Mouse (Mus musculus): ENCODE data around the gene Sp3. TPM values are rescaled to one million over a fixed set of nuclear protein-coding genes. Genes with fewer than 3 reads are reported as not detected.

The Sp3 gene
- total RNA-seq, 2 experiments from 2014 or later, result 64.1 to 65.7 TPM

Small RNA genes within 50 kb of the gene (microRNA-seq; reads per million reads assigned to microRNA genes)
- not detected for gene Gm25960

Other genes with a start within 250 kb of the Sp3 start
- gene Gm11084, start 6.3 kb upstream of the Sp3 start, total RNA-seq (2021), result not detected
- gene Ola1, start 238.5 kb upstream of the Sp3 start, total RNA-seq (2021), result 100 to 1,000 TPM in 1 of 2 experiments, 10 to 100 TPM in 1; 99.6 to 106 TPM

All from left cerebral cortex, postnatal 4 days (tissue).